Mouse (Mus musculus): ENCODE measurements at regions not wholly inside any gene's neighbourhood (a gene's known extent, or its start where the extent isn't known, plus 50 kb on each side); places are given as distances from the start of the nearest gene placed in this dataset.

- DNase-seq (ENCODE audit: inconsistent age in 2 of 2, low spot score in 1 of 2), result no peak
Measured at GRCm38 (mm10) chr14:89642836-89643235, 1171.6 kb upstream of the Pcdh20 start.

DNA sequence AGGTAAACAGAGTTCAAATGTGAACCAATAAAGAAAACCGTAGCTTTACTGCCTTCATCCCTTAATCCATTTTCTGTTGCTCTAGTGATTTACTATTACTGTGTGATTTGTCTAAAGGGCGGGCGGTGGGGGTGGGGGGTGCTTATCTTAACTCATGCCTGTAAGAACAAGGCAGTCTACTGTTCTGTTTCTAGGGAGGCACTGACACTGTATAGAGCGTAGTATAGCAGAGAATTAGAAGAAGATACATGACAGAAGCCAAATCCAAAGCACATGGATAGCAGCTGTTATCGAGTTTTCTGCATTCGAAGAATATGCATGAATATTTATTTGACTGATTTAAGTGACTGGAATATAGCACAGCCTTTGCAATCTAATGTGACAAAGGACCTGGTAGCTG, 1168.1 kb upstream of the Pcdh20 start:
- DNase-seq (ENCODE audit: inconsistent age in 2 of 2, low spot score in 1 of 2), result no peak

DNA sequence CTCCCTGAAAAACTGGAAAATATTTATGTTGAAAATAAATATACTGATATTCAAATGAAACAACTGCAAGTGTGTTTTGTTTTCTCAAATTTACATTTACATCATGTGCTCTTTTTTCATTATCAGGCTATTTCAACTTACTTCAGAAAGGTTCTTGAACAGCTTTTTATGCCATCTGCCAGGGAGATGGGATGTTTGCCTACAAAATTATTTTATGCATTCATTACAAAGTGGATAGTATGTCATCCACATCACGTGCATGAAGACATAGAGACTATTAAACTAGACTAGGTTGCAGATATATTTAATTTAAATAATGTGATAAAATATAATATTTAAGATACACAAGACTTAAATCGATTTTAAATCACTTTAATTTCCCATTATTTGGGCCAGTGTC, 1165.5 kb upstream of the Pcdh20 start:
- no peak for DNase-seq (ENCODE audit: inconsistent age in 2 of 2, low spot score in 1 of 2)

DNA sequence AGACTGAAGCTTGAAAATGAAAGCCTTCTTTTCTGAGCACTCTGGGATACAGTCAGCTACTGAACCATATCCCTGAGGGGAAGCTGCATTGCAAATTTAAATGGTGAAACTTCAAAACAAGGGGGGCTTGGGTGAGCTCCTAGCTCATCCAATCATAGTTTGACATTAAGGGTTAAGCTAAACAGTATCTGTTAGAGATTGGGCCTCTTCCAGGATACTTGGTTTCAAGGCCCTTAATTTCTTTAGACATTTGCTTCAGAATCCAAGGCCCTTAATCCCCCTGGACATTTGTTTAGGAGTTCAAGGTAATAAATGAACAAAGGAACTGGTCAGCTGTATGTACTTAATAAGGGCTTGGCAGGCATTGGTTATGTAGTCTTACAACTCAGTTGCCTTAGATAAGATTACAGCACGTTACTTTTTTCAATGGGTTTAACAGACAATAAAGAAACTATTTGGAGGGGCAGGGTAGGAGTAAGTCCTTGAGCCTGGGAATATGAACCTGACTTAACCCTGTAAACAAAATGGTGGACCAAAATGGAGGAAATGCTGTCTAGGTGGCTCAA, 1163.4 kb upstream of the Pcdh20 start:
- no peak for DNase-seq (ENCODE audit: inconsistent age in 2 of 2, low spot score in 1 of 2)

- no peak for DNase-seq (ENCODE audit: inconsistent age in 2 of 2, low spot score in 1 of 2)
Measured at GRCm38 (mm10) chr14:89633654-89634053, 1162.5 kb upstream of the Pcdh20 start.

GRCm38 (mm10) chr14:89610670-89611069, 1139.5 kb upstream of the Pcdh20 start:
- peak; percentile 7 to 32 for DNase-seq (ENCODE audit: inconsistent age in 2 of 2, low spot score in 1 of 2)

GRCm38 (mm10) chr14:89609666-89610448, 1138.7 kb upstream of the Pcdh20 start:
- peak in 1 of 2 experiments; percentile 24 for DNase-seq (ENCODE audit: inconsistent age in 2 of 2, low spot score in 1 of 2)

- DNase-seq (ENCODE audit: inconsistent age in 2 of 2, low spot score in 1 of 2), result no peak
Measured at GRCm38 (mm10) chr14:89607550-89607949, 1136.4 kb upstream of the Pcdh20 start.

GRCm38 (mm10) chr14:89597812-89598211, 1126.6 kb upstream of the Pcdh20 start:
- DNase-seq (ENCODE audit: inconsistent age in 2 of 2, low spot score in 1 of 2), result no peak

DNA sequence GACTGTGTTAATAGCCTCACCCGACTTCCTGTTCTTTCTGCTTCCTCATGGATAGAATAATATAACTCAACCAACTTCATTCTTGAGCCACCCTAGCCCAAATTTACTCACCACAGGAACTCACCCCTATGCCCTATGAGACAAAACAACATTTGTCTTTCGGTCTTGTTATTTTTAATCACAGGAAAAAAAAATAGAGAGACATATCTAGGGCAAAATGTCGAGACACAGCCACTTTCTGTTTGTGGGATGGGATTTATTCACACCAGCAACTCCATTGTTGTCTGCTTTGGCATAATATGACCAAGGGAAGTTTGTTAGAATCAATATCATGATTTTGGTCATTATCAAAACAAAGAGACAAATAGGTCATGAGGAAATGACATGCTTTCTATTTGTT, 1102.4 kb upstream of the Pcdh20 start:
- no peak for DNase-seq (ENCODE audit: inconsistent age in 2 of 2, low spot score in 1 of 2)

DNA sequence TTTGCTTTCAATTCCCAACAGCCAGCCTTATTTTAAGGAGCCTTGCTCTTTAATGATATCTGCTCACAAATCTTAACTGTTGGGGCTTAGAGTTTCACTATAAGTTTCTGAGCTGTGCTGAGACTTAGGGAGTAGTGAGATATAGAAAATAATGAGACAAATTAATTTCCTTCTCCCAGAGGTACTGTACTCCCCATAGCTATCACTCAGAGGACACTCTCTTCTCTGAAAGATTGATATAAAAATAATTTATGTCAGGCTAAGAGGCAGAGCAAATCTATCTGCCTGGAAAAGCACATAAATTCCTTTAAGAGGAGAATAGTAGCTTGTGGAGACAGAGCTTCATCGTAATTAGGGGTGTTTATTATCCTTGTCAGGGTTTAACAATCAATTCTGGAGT, 1100.5 kb upstream of the Pcdh20 start:
- no peak for DNase-seq (ENCODE audit: inconsistent age in 2 of 2, low spot score in 1 of 2)

DNA sequence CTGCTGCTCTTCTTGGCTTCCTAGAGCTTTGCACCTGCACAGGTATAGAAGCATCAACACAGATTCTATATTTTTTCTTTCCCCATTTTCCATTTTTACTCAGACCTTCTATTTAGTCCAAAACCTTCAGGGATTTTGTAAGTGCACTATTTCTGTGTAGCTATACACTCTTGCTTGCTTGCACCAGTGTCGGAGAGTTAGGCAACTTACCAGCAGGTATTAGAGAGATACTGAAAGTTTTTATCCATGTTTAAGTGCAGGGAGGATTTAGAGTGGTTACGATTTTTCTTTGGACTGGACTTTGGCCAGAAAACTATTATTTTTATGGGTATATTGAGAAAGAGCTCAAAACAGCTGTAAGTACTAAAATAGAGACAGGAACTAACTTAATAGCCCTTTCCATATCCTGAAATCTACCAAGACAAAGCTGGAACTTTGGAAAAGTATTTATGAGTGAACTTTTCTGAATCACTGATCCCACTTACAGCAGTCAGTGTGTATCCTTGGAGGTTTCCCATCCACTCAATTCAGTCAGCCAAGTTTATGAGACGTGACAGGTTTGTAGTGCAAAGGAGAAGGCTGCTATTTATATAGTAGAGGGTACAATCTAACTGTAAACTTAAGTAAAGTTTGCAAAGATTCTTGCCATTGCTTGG, 1088.8 kb upstream of the Pcdh20 start:
- no peak for DNase-seq (ENCODE audit: inconsistent age in 2 of 2, low spot score in 1 of 2)

DNA sequence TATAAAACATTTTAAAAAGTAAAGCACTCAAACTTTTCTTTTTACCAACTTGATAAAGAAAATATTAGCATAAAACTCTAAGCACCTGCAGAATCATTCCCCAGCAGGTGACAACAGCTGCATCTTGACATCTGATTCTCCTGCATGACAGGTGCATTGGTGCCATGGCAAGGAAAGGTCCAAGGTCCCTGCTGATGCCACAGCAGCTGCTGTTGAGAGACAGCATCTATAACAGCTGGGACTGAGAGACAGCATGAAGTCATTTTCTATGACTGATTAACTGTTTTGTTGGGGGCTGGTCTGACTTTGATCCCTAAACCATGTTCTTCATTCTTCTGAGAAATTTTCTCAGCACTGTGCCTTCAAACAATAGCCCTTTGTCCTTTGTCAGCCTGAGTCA, 1086.1 kb upstream of the Pcdh20 start:
- no peak for DNase-seq (ENCODE audit: inconsistent age in 2 of 2, low spot score in 1 of 2)

DNA sequence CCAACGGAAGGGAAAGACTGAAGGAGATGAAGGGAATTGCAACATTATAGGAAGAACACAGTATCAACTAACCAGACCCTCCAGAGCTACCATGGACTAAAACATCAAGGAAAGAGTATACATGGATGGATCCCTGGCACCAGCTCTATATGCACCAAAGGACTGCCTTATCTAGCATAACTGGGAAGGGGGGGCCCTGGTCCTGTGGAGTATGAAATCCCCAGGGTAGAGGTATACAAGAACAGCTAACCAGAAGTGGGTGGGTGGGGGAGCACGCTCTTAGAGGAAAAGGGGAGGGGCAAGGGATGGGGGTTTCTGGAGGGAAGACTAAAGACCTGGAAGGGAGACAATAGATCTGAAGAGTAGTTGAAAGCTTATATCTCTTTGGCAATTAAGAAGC, 1085.0 kb upstream of the Pcdh20 start:
- DNase-seq (ENCODE audit: inconsistent age in 2 of 2, low spot score in 1 of 2), result no peak

GRCm38 (mm10) chr14:89554127-89554526, 1082.9 kb upstream of the Pcdh20 start:
- no peak for DNase-seq (ENCODE audit: inconsistent age in 2 of 2, low spot score in 1 of 2)
